Mouse (Mus musculus) CD4-positive, CD25-positive, alpha-beta regulatory T cell, adult 2 months (primary cell): Measurements from ENCODE around the gene Atcay.

ENCODE experiments used
- DNase-seq: peaks from one replicate; pipeline ENCODE4 v3.0.0-alpha.2; 2012; ENCODE audit warnings: low read depth, low spot score

Gene Atcay

GRCm38 (mm10) chr10:81230438-81231332, at the start of gene Atcay:
Gene Atcay, minus strand, starts transcription at chr10:81230833.
- peak; percentile 72 for DNase-seq

DNA sequence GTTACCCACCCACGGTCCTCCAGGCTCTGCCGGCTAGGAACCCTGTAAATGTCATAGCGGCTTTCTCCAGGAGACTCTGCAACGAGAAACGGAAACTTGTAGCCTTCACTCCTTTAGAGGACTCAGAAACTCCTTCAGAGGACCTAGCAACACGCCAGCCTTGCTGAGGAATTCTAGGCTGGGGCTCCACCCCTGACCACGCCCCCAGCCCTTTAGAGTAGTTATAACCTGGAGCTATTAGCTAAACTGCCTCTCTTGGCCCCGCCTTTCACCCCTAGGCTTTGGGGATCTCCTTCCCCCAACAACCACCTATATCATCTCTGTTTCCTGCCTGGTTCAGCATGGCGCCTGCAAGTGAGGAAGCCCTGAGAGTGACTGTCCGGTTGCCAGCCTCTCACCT, 48.9 kb upstream of the Atcay start:
- no peak for DNase-seq

- DNase-seq: no peak
Observed at GRCm38 (mm10) chr10:81277676-81278075, 47.0 kb upstream of the Atcay start.

DNA sequence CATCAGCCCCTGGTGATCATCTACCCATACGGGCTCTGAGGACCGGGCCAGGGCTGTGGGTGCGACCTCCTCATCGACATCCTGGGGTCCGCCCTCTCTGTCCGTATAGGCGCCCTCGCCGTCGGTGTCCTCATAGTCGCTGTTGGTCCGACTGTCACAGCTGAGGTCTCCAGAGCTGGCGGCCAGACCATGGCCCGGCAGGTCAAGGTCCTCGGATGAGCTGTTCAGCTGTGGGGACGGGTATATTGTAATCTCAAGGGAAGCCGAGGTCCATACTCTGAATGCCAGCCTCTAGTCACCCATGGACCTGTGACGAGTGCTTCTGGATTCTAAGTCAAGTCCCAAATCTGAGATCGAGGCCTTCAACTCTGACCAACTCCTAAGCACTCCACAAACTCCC, 43.2 kb upstream of the Atcay start:
- no peak for DNase-seq

DNA sequence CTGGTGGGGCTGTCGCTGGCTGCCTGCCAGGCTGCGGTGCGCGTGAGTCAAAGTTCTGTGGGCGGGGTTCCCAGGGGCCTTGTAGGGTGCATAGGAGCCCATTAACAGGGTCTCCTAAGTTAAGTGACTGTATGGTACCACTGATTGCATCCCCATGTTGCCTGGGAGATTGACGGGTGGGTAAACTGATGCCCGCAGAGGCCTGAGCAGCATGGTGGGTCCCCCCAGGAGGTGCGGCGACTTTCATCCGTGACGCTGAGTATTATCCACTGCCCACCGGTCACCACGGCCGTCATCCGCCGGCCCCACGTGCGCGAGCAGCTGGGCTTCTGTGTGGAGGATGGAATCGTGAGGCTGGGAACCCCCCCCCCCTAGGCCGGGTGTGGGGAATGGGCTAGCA, 41.7 kb upstream of the Atcay start:
- no peak for DNase-seq

DNA sequence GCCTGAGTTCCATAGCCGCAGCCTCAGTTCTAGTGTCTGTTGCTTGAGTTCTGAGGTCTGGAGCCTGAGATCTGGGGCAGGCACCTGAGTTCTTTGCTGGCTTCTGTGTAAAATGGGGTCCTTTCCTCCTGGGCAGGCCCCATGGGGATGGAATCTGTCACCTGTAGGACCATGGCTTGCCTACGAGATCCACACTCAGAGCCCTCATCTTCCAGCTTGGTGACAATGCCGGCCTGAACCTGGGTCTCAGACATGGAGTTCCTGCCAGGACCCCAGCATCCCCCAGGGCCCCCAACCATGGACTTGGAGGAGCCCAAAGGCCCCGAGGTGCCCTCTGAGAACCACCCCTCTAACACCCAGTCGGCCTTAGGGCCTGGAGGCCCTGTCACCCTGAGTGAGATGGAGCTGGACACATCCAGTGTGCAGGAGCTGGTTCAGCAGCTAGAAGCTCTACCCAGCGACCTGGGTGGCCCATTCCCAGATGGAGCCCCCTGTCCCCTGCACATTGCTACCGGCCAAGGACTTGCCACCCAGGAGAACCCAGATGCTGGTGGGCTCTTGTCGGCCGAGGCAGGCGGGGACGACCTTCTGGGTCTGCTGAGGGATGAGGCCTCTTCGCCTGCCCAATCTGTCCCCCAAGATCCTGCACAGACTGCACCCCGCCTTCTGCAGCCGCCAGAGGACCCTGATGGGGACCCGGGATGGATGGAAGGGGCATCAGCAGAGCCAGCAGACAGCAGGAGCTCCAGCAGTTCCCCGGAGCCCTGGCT, 38.2 kb upstream of the Atcay start:
- no peak for DNase-seq

- peak; percentile 86 for DNase-seq
Observed at GRCm38 (mm10) chr10:81268056-81268455, 37.4 kb upstream of the Atcay start.

- peak; percentile 99 for DNase-seq
Observed at GRCm38 (mm10) chr10:81266211-81267105, 35.8 kb upstream of the Atcay start, which contains the start of the genes Mrpl54 and Apba3. Gene Mrpl54, minus strand, starts transcription at chr10:81266934. Gene Apba3, plus strand, starts transcription at chr10:81266960.

GRCm38 (mm10) chr10:81265540-81265939, 34.9 kb upstream of the Atcay start:
- no peak for DNase-seq

DNA sequence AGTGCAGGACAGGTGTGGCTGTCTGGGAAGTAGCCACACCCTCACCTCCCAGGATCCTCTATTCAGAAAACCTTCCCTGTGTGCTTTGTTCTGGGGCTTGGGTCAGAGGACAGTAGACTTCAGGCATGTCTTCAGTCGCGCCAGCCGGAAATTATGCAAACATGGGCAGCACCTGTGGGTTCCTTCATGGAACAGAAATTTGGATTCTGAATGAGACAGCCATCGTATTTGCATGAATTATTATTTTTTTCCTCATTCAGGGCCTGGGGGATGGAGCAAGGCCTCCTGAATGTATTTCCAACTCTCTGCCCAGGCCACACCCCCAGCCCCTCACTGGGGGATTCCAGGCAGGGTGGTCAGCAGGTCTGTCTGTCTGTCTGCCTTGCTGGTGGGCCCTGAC, 30.4 kb upstream of the Atcay start:
- DNase-seq: no peak

DNA sequence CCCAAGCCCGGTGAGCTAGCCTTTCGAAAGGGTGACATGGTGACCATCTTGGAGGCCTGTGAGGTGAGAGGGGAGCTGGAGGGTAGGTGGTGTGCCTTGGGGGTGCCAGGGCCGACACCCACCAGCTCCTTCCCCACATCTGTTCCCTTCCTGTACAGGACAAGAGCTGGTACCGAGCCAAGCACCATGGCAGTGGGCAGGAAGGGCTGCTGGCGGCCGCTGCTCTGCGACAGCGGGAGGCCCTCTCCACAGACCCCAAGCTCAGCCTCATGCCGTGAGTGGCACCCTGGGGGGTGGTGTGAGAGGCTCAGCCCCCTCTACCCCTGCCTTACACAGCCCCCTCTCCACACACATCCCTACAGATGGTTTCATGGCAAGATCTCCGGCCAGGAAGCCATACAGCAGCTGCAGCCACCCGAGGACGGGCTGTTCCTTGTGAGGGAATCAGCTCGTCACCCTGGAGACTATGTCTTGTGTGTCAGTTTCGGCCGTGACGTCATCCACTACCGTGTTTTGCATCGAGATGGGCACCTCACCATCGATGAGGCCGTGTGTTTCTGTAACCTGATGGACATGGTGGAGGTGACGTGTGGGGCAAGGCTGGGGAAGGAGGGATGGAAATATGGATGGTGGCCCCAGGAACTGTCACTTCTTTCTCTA, 28.7 kb upstream of the Atcay start:
- no peak for DNase-seq

GRCm38 (mm10) chr10:81257158-81258039, 26.8 kb upstream of the Atcay start:
- peak; percentile 58 for DNase-seq

- no peak for DNase-seq
Observed at GRCm38 (mm10) chr10:81254886-81255285, 24.3 kb upstream of the Atcay start.

DNA sequence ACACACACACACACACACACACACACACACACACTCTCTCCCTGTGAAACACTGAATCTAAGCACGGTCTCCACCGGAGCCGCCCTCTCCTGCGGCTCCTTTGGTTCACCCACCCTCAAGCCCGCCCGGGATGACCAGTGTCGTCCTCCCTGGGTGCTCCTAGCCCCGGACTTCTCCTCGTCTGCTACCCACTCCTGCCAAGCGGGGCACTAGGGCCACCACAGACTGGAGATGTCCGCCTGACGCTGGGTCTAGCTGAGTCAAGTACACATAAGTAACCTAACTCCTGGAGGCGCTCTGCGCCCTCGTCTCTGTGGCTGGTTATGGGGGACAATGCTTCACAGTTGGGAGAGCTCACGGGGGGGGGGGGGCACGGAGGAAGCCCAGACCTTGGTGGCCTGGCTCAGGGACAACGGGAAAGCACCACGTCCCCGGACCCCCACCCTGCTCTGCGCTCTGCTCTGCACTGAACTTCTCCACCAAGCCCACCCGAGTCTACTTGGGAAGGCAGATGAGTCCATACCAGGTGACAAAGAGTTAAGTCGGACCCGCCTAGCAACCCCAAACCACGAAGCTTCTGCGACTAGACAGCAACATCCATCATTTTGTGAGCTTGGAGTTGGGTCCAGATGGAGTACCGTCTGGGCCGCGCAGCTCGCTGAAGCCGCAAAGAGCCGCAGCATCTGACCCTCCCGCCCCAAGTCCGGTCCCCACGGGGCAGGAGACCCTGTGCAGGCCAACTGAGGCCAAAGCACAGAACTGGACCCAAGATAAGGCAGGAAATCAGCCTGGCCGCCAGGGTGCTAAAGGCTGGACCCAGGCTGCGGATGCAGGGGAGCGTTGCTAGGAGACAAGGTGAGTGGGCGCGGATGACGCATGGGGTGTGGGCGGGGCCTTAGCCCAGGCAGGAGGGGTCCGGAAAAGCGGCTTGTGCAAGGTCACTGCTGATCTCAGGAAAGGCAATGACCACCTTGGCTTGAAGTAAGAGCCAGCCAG, 22.1 kb upstream of the Atcay start, which contains the start of gene Matk:
Gene Matk, plus strand, starts transcription at position 512 of the 996 bp plus-strand sequence.
- peak; percentile 87 for DNase-seq

DNA sequence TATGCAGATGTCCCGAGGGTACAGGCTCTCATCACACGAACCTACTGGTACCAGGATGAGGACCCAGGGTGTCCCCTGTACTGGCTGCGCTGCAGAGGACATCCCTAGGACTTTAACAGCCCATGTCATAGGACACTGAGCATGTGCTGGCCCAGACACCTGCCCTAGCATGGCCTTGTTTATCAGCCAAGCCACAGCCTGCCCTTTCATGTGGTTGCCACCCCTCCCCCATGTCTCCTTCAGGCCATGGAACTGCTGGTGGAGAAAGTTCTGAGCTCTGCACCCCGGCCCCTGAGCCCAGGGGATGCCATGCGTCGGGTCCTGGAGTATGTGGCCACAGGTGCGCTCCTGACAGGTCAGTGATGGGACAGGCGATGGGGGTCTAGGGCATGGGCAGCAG, 18.8 kb upstream of the Atcay start:
- DNase-seq: peak; percentile 49

- peak; percentile 85 for DNase-seq
Observed at GRCm38 (mm10) chr10:81247804-81248203, 17.2 kb upstream of the Atcay start.

GRCm38 (mm10) chr10:81245166-81245565, 14.5 kb upstream of the Atcay start:
- no peak for DNase-seq

DNA sequence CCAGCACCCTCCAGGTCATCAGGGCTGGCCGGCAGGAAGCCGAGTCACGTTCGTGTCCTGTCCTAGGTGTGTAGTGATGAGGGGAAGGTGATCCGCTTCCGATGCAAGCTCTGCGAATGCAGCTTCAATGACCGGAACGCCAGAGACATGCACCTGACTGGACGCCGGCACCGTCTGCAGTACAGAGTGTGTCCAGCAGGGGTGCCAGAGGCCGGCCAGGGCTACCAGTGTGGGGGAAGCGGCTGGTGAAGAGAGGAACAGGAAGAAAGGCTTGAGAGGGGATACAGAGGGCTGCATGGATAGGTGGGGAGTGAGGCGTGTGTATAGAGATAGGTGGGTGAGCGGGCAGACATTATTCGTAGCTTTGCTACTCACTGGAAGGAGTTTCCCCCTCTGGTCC, 14.0 kb upstream of the Atcay start:
- DNase-seq: peak; percentile 85

- DNase-seq: no peak
Observed at GRCm38 (mm10) chr10:81244146-81244545, 13.5 kb upstream of the Atcay start.
